Mouse (Mus musculus): Measurements from ENCODE around the gene Galt.
"Not testable (repeated sequence)": the region's sequence is repeated elsewhere in the genome, so short reads cannot be mapped to it uniquely, and the experiment has no call there.

- TF ChIP-seq CTCF, EP300 (IDR thresholded peaks at IDR 0.05): not testable (repeated sequence)
Measured at GRCm38 (mm10) chr4:41763176-41763575, 8.1 kb downstream of the Galt start.

Data from lung, postnatal 0 days (tissue).